Mouse (Mus musculus) limb, embryonic 13.5 days (tissue): Measurements from ENCODE around the gene Lce1b. TPM values are rescaled to one million over a fixed set of nuclear protein-coding genes. Genes with fewer than 3 reads are reported as not detected.

Experiments used
- ATAC-seq: fragments of 200-750 bp; cut with Nextera tagmentation; 2 replicates; pipeline ENCODE4 v1.8.0; 2017; ENCODE audit warnings: low read depth, moderate number of reproducible peaks, moderate TSS enrichment; ENCODE audit not compliant: low FRiP score
- H3K27ac ChIP-seq: fragments of 300-500 bp; sonication (generic); 2 replicates; pipeline ENCODE4 v1.5.1; 2015; ENCODE audit warnings: inconsistent platforms, mild to moderate bottlenecking, moderate library complexity
- H3K27me3 ChIP-seq: fragments of 300-500 bp; sonication (generic); 2 replicates; pipeline ENCODE4 v1.6.1; 2015; ENCODE audit warnings: mild to moderate bottlenecking, inconsistent platforms
- H3K36me3 ChIP-seq: fragments of 300-500 bp; sonication (generic); 2 replicates; pipeline ENCODE4 v1.6.1; 2015; ENCODE audit warnings: inconsistent platforms, mild to moderate bottlenecking, moderate library complexity
- H3K4me1 ChIP-seq: fragments of 300-500 bp; sonication (generic); 2 replicates; pipeline ENCODE4 v1.6.1; 2015; ENCODE audit warnings: inconsistent platforms
- H3K4me2 ChIP-seq: fragments of 300-500 bp; sonication (generic); replicated peaks from 2 replicates; pipeline ENCODE4 v1.6.1; 2015; ENCODE audit warnings: inconsistent platforms, mild to moderate bottlenecking, moderate library complexity
- H3K4me3 ChIP-seq: fragments of 300-500 bp; sonication (generic); 2 replicates; pipeline ENCODE4 v1.5.1; 2015; ENCODE audit warnings: moderate library complexity, mild to moderate bottlenecking, inconsistent platforms
- H3K9ac ChIP-seq: fragments of 300-500 bp; sonication (generic); 2 replicates; pipeline ENCODE4 v1.6.1; 2015; ENCODE audit warnings: mild to moderate bottlenecking, inconsistent platforms
- H3K9me3 ChIP-seq: fragments of 300-500 bp; sonication (generic); 2 replicates; pipeline ENCODE4 v1.6.1; 2016; ENCODE audit warnings: inconsistent platforms
- WGBS: fragments of 180-500 bp; shearing (Covaris S2); methylation state at CpG from one replicate; pipeline ENCODE4 v1.1.7; 2015; 5-methylcytosine and 5-hydroxymethylcytosine counted together
- polyA plus RNA-seq: library from polyadenylated mRNA; unstranded; fragments of >200 nt; fragmentation: Nextera tagmentation; extraction: Ambion mirVana; gene quantifications from 2 replicates; pipeline ENCODE4 v1.2.1, GENCODE M21; 2015

Gene Lce1b
- polyA plus RNA-seq, 1 experiment from 2014 or later: not detected

DNA sequence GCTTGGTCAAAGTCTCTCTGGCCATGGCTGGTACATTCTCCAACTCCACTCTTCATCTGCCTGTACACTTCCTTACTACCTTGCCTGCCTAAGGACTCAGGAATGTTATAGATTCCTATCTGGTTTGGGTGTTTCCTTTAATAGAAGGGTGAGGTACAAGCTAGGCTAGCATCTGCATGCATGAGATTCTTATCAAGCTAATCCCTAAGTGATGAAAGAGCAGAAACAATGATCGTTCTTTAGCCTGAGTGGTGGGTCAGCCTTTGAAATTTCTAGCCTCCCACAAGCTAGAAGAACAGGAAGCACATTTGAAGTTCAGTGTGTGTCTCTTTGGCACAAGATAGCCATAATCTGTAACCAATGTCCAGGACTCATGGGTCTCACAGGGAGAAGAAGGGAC is 46.9 kb downstream of the Lce1b start:
- no peak overlapping the region for H3K4me2 ChIP-seq
- ATAC-seq: no peak
- H3K4me1 ChIP-seq: no peaks in the 10 kb centered on the region
- no peak overlapping the region for H3K27ac ChIP-seq
- no peaks in the 10 kb centered on the region for H3K27me3 ChIP-seq
- no peaks in the 10 kb centered on the region for H3K9me3 ChIP-seq
- WGBS: 69% methylated on average over 1 of the region's 1 CpGs
- no peaks in the 10 kb centered on the region for H3K36me3 ChIP-seq
- no peak overlapping the region for H3K9ac ChIP-seq
- no peak overlapping the region for H3K4me3 ChIP-seq

DNA sequence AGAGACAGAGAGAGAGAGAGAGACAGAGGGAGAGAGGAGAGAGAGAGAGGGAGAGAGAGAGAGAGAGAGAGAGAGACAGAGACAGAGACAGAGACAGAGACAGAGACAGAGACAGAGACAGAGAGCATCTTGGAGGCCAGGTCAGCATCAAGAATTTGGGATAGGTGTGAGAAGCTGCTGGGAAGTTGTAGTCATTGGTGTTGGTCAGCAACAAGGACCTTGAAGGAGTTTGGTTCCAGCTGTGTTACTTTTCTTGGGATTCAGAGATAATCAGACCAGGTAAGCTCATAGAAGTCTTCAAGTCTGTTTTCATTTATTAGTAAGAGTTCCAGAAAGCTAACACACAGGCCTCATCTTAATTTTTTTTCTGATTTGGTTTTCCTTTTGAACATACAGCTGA is 49.3 kb downstream of the Lce1b start, which contains the start of gene 2210017I01Rik:
Gene 2210017I01Rik (minus strand): TSS at position 101 of the 400 bp plus-strand sequence.
- H3K9ac ChIP-seq: no peak within 1 kb of the TSS
- no peaks in the 10 kb centered on the region for H3K9me3 ChIP-seq
- ATAC-seq: no peak
- no peak within 1 kb of the TSS for H3K4me2 ChIP-seq
- no peak within 1 kb of the TSS for H3K27ac ChIP-seq
- no peaks in the 10 kb centered on the region for H3K27me3 ChIP-seq
- no peaks in the 10 kb centered on the region for H3K4me1 ChIP-seq
- H3K4me3 ChIP-seq: no peak within 1 kb of the TSS
- H3K36me3 ChIP-seq: no peaks in the 10 kb centered on the region

Other genes with a start within 250 kb of the Lce1b start
- gene Sprr2i, start 248.9 kb downstream of the Lce1b start, polyA plus RNA-seq: not detected in 2 replicates
- gene Sprr2j-ps, start 238.8 kb downstream of the Lce1b start, polyA plus RNA-seq: not detected in 2 replicates
- gene Gm9774, start 227.5 kb downstream of the Lce1b start, polyA plus RNA-seq: 8.9 and 9.6 TPM in 2 replicates
- not detected in 2 replicates for gene Sprr2k, start 224.3 kb downstream of the Lce1b start, polyA plus RNA-seq
- gene Sprr1b, start 218.1 kb downstream of the Lce1b start, polyA plus RNA-seq: 0.24 TPM in 1 of 2 replicates, not detected in the other
- not detected in 2 replicates for gene Sprr3, start 198.2 kb downstream of the Lce1b start, polyA plus RNA-seq
- gene Sprr1a, start 171.0 kb downstream of the Lce1b start, polyA plus RNA-seq: 0.49 and 0.67 TPM in 2 replicates
- gene Sprr4, start 156.4 kb downstream of the Lce1b start, polyA plus RNA-seq: not detected in 2 replicates
- not detected in 2 replicates for gene 2310046K23Rik, start 122.4 kb downstream of the Lce1b start, polyA plus RNA-seq
- not detected in 2 replicates for gene Ivl, start 83.2 kb downstream of the Lce1b start, polyA plus RNA-seq
- not detected in 2 replicates for gene Smcp, start 67.9 kb downstream of the Lce1b start, polyA plus RNA-seq
- not detected in 2 replicates for gene 2210017I01Rik, start 49.4 kb downstream of the Lce1b start, polyA plus RNA-seq
- not detected in 2 replicates for gene Lce6a, start 35.3 kb downstream of the Lce1b start, polyA plus RNA-seq
- not detected in 2 replicates for gene Lce1a1, start 8.6 kb downstream of the Lce1b start, polyA plus RNA-seq
- not detected in 2 replicates for gene Lce1a2, start 13.4 kb upstream of the Lce1b start, polyA plus RNA-seq
- gene Lce1c, start 22.3 kb upstream of the Lce1b start, polyA plus RNA-seq: not detected in 2 replicates
- not detected in 2 replicates for gene Lce1d, start 30.3 kb upstream of the Lce1b start, polyA plus RNA-seq
- not detected in 2 replicates for gene Lce1e, start 52.1 kb upstream of the Lce1b start, polyA plus RNA-seq
- gene Lce1f, start 63.4 kb upstream of the Lce1b start, polyA plus RNA-seq: not detected in 2 replicates
- not detected in 2 replicates for gene Gm38119, start 82.2 kb upstream of the Lce1b start, polyA plus RNA-seq
- gene Lce1g, start 95.4 kb upstream of the Lce1b start, polyA plus RNA-seq: not detected in 2 replicates
- not detected in 2 replicates for gene Lce1h, start 108.1 kb upstream of the Lce1b start, polyA plus RNA-seq
- not detected in 2 replicates for gene Lce1i, start 122.0 kb upstream of the Lce1b start, polyA plus RNA-seq
- not detected in 2 replicates for gene Lce1j, start 133.6 kb upstream of the Lce1b start, polyA plus RNA-seq
- not detected in 2 replicates for gene Lce1k, start 151.0 kb upstream of the Lce1b start, polyA plus RNA-seq
- gene Kprp, start 170.3 kb upstream of the Lce1b start, polyA plus RNA-seq: not detected in 2 replicates
- not detected in 2 replicates for gene Lce1l, start 194.4 kb upstream of the Lce1b start, polyA plus RNA-seq
- 0.13 TPM in 1 of 2 replicates, not detected in the other for gene 2310050C09Rik, start 213.3 kb upstream of the Lce1b start, polyA plus RNA-seq